Mouse (Mus musculus): ENCODE measurements around the gene Arhgap1. TPM values are rescaled to one million over a fixed set of nuclear protein-coding genes. Genes with fewer than 3 reads are reported as not detected.

Gene Arhgap1
- polyA plus RNA-seq, 1 experiment from 2014 or later: 129 TPM

- WGBS: 39% methylated on average over 1 of the region's 1 CpGs
- Histone ChIP-seq H3K4me1 (peaks cover 21% of the 10 kb centered on the region), H3K4me3 (replicated peaks) (no peak overlapping the region), H3K27ac (replicated peaks) (no peak overlapping the region), H3K4me2 (replicated peaks) (no peak overlapping the region), H3K27me3 (no peaks in the 10 kb centered on the region), H3K9me3 (replicated peaks) (no peaks in the 10 kb centered on the region), H3K9ac (no peak overlapping the region), H3K36me3 (peaks cover 61% of the 10 kb centered on the region)
- ATAC-seq (ENCODE audit: insufficient number of reproducible peaks, low FRiP score, low TSS enrichment, low read depth): no peak
Observed at GRCm38 (mm10) chr2:91646733-91647132, 2.9 kb upstream of the Arhgap1 start.

DNA sequence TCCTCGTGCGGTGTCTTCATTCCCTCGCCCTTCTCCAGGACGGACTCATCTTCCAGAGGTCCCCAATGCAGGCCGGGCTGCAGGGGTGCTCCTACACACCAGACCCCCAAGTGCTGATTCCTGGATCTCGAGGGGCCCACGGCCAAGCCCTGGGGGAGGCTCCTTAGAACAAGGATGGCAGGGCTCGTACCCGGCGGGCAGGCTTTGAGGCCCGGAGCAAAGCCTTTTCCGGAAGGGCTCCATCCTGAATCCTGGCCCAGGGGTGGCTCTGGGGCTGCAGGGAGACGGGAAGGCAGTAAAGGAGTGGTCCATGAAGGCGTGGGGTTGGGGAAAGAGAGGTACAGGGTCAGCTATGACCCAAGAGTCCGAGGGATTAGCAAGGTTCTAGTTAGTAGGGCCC, 508 bp upstream of the Arhgap1 start:
- Histone ChIP-seq H3K9ac (peak overlapping the region; percentile 89), H3K36me3 (peaks cover 47% of the 10 kb centered on the region), H3K27ac (replicated peaks) (peak overlapping the region; percentile 96), H3K9me3 (replicated peaks) (no peaks in the 10 kb centered on the region), H3K27me3 (no peaks in the 10 kb centered on the region), H3K4me2 (replicated peaks) (peak overlapping the region; percentile 94), H3K4me3 (replicated peaks) (peak overlapping the region; percentile 74), H3K4me1 (peaks cover 28% of the 10 kb centered on the region)
- no peak for ATAC-seq (ENCODE audit: insufficient number of reproducible peaks, low FRiP score, low TSS enrichment, low read depth)
- 4% methylated on average over 15 of the region's 15 CpGs for WGBS

- Histone ChIP-seq H3K9me3 (replicated peaks) (no peaks in the 10 kb centered on the region), H3K36me3 (peaks cover 47% of the 10 kb centered on the region), H3K27ac (replicated peaks) (peak overlapping the region; percentile 96), H3K4me2 (replicated peaks) (peak overlapping the region; percentile 94), H3K9ac (peak overlapping the region; percentile 75), H3K4me1 (peaks cover 28% of the 10 kb centered on the region), H3K4me3 (replicated peaks) (peak overlapping the region; percentile 74), H3K27me3 (no peaks in the 10 kb centered on the region)
- peak; percentile 35 for ATAC-seq (ENCODE audit: insufficient number of reproducible peaks, low FRiP score, low TSS enrichment, low read depth)
- WGBS: 10% methylated on average over 16 of the region's 16 CpGs
Observed at GRCm38 (mm10) chr2:91650360-91650995, 818 bp downstream of the Arhgap1 start.

DNA sequence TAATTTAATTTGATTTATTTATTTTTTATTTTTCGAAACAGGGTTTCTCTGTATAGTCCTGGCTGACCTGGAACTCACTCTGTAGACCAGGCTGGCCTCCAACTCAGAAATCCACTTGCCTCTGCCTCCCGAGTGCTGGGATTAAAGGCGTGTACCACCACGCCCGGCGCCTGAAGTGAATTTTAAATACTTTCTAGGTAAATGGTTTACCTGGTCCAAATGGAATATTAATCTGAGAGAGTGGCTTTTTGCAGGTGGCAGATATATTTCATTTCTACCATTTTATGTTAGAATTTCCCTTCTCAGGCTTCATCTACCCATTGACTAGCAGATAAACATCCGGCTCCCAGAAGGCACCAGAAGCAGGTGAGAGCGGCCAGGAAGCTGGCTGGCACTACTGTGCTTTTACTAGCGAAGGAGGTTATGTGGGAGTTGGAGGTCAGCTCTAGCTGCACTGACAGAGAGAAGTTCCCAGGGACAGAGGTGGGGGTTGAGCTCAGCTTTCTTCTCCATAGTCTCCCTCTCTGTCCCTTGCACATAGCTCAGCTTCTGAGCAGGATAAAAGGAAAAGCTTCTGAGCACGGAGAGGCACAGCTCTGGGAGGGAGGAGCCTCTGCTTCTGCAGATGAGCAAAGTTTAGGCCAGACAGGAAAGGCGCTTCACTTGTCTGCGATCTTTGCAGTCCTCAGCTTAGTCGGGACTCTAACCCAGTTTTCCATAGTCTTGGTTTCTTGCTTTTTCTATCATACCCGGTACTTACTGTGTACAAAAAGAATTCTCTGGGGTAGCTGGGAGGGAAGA, 2.0 kb downstream of the Arhgap1 start:
- Histone ChIP-seq H3K9me3 (replicated peaks) (no peaks in the 10 kb centered on the region), H3K4me2 (replicated peaks) (no peak overlapping the region), H3K9ac (no peak overlapping the region), H3K4me1 (peaks cover 28% of the 10 kb centered on the region), H3K27ac (replicated peaks) (no peak overlapping the region), H3K36me3 (peaks cover 47% of the 10 kb centered on the region), H3K27me3 (no peaks in the 10 kb centered on the region), H3K4me3 (replicated peaks) (no peak overlapping the region)
- 85% methylated on average over 14 of the region's 14 CpGs for WGBS
- ATAC-seq (ENCODE audit: insufficient number of reproducible peaks, low FRiP score, low TSS enrichment, low read depth): no peak

GRCm38 (mm10) chr2:91652863-91653262, 3.2 kb downstream of the Arhgap1 start:
- Histone ChIP-seq H3K4me2 (replicated peaks) (no peak overlapping the region), H3K27me3 (no peaks in the 10 kb centered on the region), H3K27ac (replicated peaks) (no peak overlapping the region), H3K9ac (no peak overlapping the region), H3K4me1 (peaks cover 28% of the 10 kb centered on the region), H3K9me3 (replicated peaks) (no peaks in the 10 kb centered on the region), H3K4me3 (replicated peaks) (no peak overlapping the region), H3K36me3 (peaks cover 47% of the 10 kb centered on the region)
- no peak for ATAC-seq (ENCODE audit: insufficient number of reproducible peaks, low FRiP score, low TSS enrichment, low read depth)
- WGBS: 67% methylated on average over 6 of the region's 6 CpGs

DNA sequence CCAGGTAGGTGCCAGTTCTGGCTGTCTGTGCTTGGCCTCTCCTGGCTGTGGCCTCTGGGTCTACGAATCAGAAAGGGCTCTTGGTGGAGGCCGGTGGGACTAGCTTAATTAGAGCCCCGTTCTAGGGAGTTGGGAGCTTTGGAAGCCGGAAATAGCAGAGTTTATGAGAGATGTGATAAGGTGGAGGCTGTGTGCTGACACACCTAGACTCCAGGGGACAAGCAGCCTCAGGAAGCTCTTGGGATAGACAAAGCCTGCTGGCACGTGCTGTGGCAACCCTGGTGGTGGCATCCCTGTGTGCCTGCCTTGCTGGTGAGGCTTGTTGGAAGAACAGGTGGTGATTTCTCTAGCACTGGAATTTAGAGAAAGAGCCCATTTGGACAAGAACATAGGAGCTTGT, 5.7 kb downstream of the Arhgap1 start:
- no peak overlapping the region for H3K27ac ChIP-seq (replicated peaks)
- ATAC-seq (ENCODE audit: insufficient number of reproducible peaks, low FRiP score, low TSS enrichment, low read depth): no peak
- H3K9ac ChIP-seq: no peak overlapping the region
- peaks cover 17% of the 10 kb centered on the region for H3K4me1 ChIP-seq
- no peak overlapping the region for H3K4me2 ChIP-seq (replicated peaks)
- no peaks in the 10 kb centered on the region for H3K27me3 ChIP-seq
- peaks cover 65% of the 10 kb centered on the region for H3K36me3 ChIP-seq
- 84% methylated on average over 5 of the region's 5 CpGs for WGBS
- H3K4me3 ChIP-seq (replicated peaks): no peak overlapping the region
- no peaks in the 10 kb centered on the region for H3K9me3 ChIP-seq (replicated peaks)

DNA sequence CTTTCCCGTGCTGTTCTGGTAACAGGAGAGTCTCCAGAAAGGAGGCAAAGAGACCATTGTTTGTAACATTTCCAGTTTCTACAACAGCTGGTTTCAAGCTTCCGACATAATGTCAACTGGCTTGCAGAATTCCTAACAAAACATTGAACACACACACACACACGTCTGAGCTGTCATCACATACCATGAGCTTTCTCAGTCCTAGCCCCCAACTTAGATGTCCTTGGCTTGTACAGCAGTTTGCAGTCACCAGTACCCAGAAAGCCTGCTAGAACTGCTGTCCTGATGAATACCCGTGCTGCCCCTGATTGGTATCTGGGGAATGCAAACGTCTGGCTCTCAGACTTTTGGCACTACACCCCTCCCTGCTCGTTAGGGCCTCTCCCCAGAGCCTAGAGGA, 6.2 kb downstream of the Arhgap1 start:
- no peak for ATAC-seq (ENCODE audit: insufficient number of reproducible peaks, low FRiP score, low TSS enrichment, low read depth)

GRCm38 (mm10) chr2:91656774-91657173, 7.1 kb downstream of the Arhgap1 start:
- WGBS: 69% methylated on average over 8 of the region's 8 CpGs

More for the DNA sequence above, 6.2 kb downstream of the Arhgap1 start:
- 50% methylated on average over 6 of the region's 6 CpGs for WGBS
- Histone ChIP-seq H3K4me3 (replicated peaks) (no peak overlapping the region), H3K9ac (no peak overlapping the region), H3K9me3 (replicated peaks) (no peaks in the 10 kb centered on the region), H3K4me1 (peaks cover 14% of the 10 kb centered on the region), H3K27ac (replicated peaks) (no peak overlapping the region), H3K36me3 (peaks cover 66% of the 10 kb centered on the region), H3K27me3 (no peaks in the 10 kb centered on the region), H3K4me2 (replicated peaks) (no peak overlapping the region)

GRCm38 (mm10) chr2:91659657-91660056, 10.0 kb downstream of the Arhgap1 start:
- H3K4me2 ChIP-seq (replicated peaks): no peak overlapping the region
- no peak overlapping the region for H3K27ac ChIP-seq (replicated peaks)
- no peaks in the 10 kb centered on the region for H3K27me3 ChIP-seq
- H3K9me3 ChIP-seq (replicated peaks): no peaks in the 10 kb centered on the region
- no peaks in the 10 kb centered on the region for H3K4me1 ChIP-seq
- 92% methylated on average over 8 of the region's 8 CpGs for WGBS
- H3K36me3 ChIP-seq: peaks cover 92% of the 10 kb centered on the region
- no peak overlapping the region for H3K4me3 ChIP-seq (replicated peaks)
- H3K9ac ChIP-seq: no peak overlapping the region
- no peak for ATAC-seq (ENCODE audit: insufficient number of reproducible peaks, low FRiP score, low TSS enrichment, low read depth)

More at GRCm38 (mm10) chr2:91656774-91657173, 7.1 kb downstream of the Arhgap1 start:
- no peak for ATAC-seq (ENCODE audit: insufficient number of reproducible peaks, low FRiP score, low TSS enrichment, low read depth)
- no peaks in the 10 kb centered on the region for H3K27me3 ChIP-seq
- H3K4me2 ChIP-seq (replicated peaks): no peak overlapping the region
- H3K36me3 ChIP-seq: peaks cover 75% of the 10 kb centered on the region
- peaks cover 6% of the 10 kb centered on the region; the same call in 1 of the 2 replicates for H3K4me1 ChIP-seq
- no peaks in the 10 kb centered on the region for H3K9me3 ChIP-seq (replicated peaks)
- no peak overlapping the region for H3K27ac ChIP-seq (replicated peaks)
- no peak overlapping the region for H3K9ac ChIP-seq
- H3K4me3 ChIP-seq (replicated peaks): no peak overlapping the region

- Histone ChIP-seq H3K4me2 (replicated peaks) (no peak overlapping the region), H3K27ac (replicated peaks) (no peak overlapping the region), H3K9ac (no peak overlapping the region), H3K27me3 (no peaks in the 10 kb centered on the region), H3K4me3 (replicated peaks) (no peak overlapping the region), H3K4me1 (no peaks in the 10 kb centered on the region), H3K9me3 (replicated peaks) (no peaks in the 10 kb centered on the region), H3K36me3 (peaks cover 87% of the 10 kb centered on the region)
- no peak for ATAC-seq (ENCODE audit: insufficient number of reproducible peaks, low FRiP score, low TSS enrichment, low read depth)
- 92% methylated on average over 6 of the region's 6 CpGs for WGBS
Observed at GRCm38 (mm10) chr2:91660981-91661380, 11.3 kb downstream of the Arhgap1 start.

GRCm38 (mm10) chr2:91664780-91665179, 15.1 kb downstream of the Arhgap1 start:
- no peak for ATAC-seq (ENCODE audit: insufficient number of reproducible peaks, low FRiP score, low TSS enrichment, low read depth)
- H3K9me3 ChIP-seq (replicated peaks): no peaks in the 10 kb centered on the region
- no peaks in the 10 kb centered on the region for H3K27me3 ChIP-seq
- no peak overlapping the region for H3K9ac ChIP-seq
- H3K27ac ChIP-seq (replicated peaks): no peak overlapping the region
- H3K4me2 ChIP-seq (replicated peaks): no peak overlapping the region
- no peaks in the 10 kb centered on the region for H3K4me1 ChIP-seq
- no peak overlapping the region for H3K4me3 ChIP-seq (replicated peaks)
- peaks cover 86% of the 10 kb centered on the region for H3K36me3 ChIP-seq

Measured in embryonic facial prominence, embryonic 15.5 days (tissue).